Mouse (Mus musculus): ENCODE measurements at regions not wholly inside any gene's neighbourhood (a gene's known extent, or its start where the extent isn't known, plus 50 kb on each side); places are given as distances from the start of the nearest gene placed in this dataset.

- no peak for DNase-seq
Measured at GRCm38 (mm10) chr19:32881443-32881842, 124.1 kb downstream of the Pten start.

- DNase-seq, result no peak
Measured at GRCm38 (mm10) chr19:32884279-32884678, 127.0 kb downstream of the Pten start.

- DNase-seq, result no peak
Measured at GRCm38 (mm10) chr19:32885481-32886131, 128.3 kb downstream of the Pten start.

- DNase-seq, result no peak
Measured at GRCm38 (mm10) chr19:32887190-32887589, 129.9 kb downstream of the Pten start.

GRCm38 (mm10) chr19:32888616-32889305 is 131.5 kb downstream of the Pten start:
- DNase-seq, result no peak

GRCm38 (mm10) chr19:32890801-32891200 is 133.5 kb downstream of the Pten start:
- DNase-seq, result no peak

GRCm38 (mm10) chr19:32892469-32892868 is 135.2 kb downstream of the Pten start:
- no peak for DNase-seq

- DNase-seq, result peak; percentile 68 to 80
Measured at GRCm38 (mm10) chr19:32903454-32904108, 146.3 kb downstream of the Pten start.

GRCm38 (mm10) chr19:32904517-32904916 is 147.2 kb downstream of the Pten start:
- no peak for DNase-seq

- DNase-seq, result peak; percentile 45 to 61
Measured at GRCm38 (mm10) chr19:32905901-32906431, 148.7 kb downstream of the Pten start.

GRCm38 (mm10) chr19:32906820-32907219 is 149.5 kb downstream of the Pten start:
- DNase-seq, result peak in 1 of 2 experiments; percentile 67

- no peak for DNase-seq
Measured at GRCm38 (mm10) chr19:32910050-32910462, 152.8 kb downstream of the Pten start.

- no peak for DNase-seq
Measured at GRCm38 (mm10) chr19:32912323-32912722, 155.0 kb downstream of the Pten start.

- DNase-seq, result no peak
Measured at GRCm38 (mm10) chr19:32916507-32917280, 159.4 kb downstream of the Pten start.

- no peak for DNase-seq
Measured at GRCm38 (mm10) chr19:32921021-32921420, 163.7 kb downstream of the Pten start.

- no peak for DNase-seq
Measured at GRCm38 (mm10) chr19:32923911-32924310, 166.6 kb downstream of the Pten start.

- no peak for DNase-seq
Measured at GRCm38 (mm10) chr19:32925628-32926505, 168.6 kb downstream of the Pten start.

- no peak for DNase-seq
Measured at GRCm38 (mm10) chr19:32926571-32926970, 169.3 kb downstream of the Pten start.

GRCm38 (mm10) chr19:32933676-32934075 is 176.4 kb downstream of the Pten start:
- no peak for DNase-seq

GRCm38 (mm10) chr19:32935638-32936037 is 178.3 kb downstream of the Pten start:
- DNase-seq, result no peak

- DNase-seq, result no peak
Measured at GRCm38 (mm10) chr19:32937591-32937990, 180.3 kb downstream of the Pten start.
